Mouse (Mus musculus) CH12F3 (cell line): ENCODE data around the gene Slc29a3.

Source experiments
- in situ Hi-C: fragments of 300-500 bp; cut with MboI; formaldehyde crosslinking; loops from 2 replicates; pipeline ENCODE4 v1.14.3; 2020; ENCODE audit warnings: low sequenced_read_pairs

The Slc29a3 gene

GRCm38 (mm10) chr10:60752040-60753020 is at the start of gene Slc29a3:
Gene Slc29a3, minus strand, starts transcription at chr10:60752794.
- in situ Hi-C loops: loop anchor here (5.0 to 10.0 kb wide), 3 partner anchors 218 to 448 kb away; no protein-coding TSS in a partner anchor

- in situ Hi-C loops: no loop called here
Observed at GRCm38 (mm10) chr10:60801898-60802412, 49.4 kb upstream of the Slc29a3 start.

GRCm38 (mm10) chr10:60801168-60801897 is 48.7 kb upstream of the Slc29a3 start:
- in situ Hi-C loops: no loop called here

GRCm38 (mm10) chr10:60800295-60801167 is 47.9 kb upstream of the Slc29a3 start:
- in situ Hi-C loops: no loop called here

GRCm38 (mm10) chr10:60797682-60798422 is 45.3 kb upstream of the Slc29a3 start:
- in situ Hi-C loops: no loop called here

GRCm38 (mm10) chr10:60796474-60796873 is 43.9 kb upstream of the Slc29a3 start:
- in situ Hi-C loops: no loop called here

- in situ Hi-C loops: no loop called here
Observed at GRCm38 (mm10) chr10:60796028-60796427, 43.4 kb upstream of the Slc29a3 start.

- in situ Hi-C loops: no loop called here
Observed at GRCm38 (mm10) chr10:60794792-60795191, 42.2 kb upstream of the Slc29a3 start.

- in situ Hi-C loops: no loop called here
Observed at GRCm38 (mm10) chr10:60794374-60794773, 41.8 kb upstream of the Slc29a3 start.

GRCm38 (mm10) chr10:60792841-60793240 is 40.2 kb upstream of the Slc29a3 start:
- in situ Hi-C loops: no loop called here

GRCm38 (mm10) chr10:60792365-60792764 is 39.8 kb upstream of the Slc29a3 start:
- in situ Hi-C loops: no loop called here

- in situ Hi-C loops: no loop called here
Observed at GRCm38 (mm10) chr10:60790912-60791311, 38.3 kb upstream of the Slc29a3 start.

- in situ Hi-C loops: no loop called here
Observed at GRCm38 (mm10) chr10:60787303-60788074, 34.9 kb upstream of the Slc29a3 start.

- in situ Hi-C loops: loop anchor here (5.0 kb wide), 1 partner anchor 269 kb away; no protein-coding TSS in a partner anchor
Observed at GRCm38 (mm10) chr10:60783608-60784007, 31.0 kb upstream of the Slc29a3 start.

- in situ Hi-C loops: loop anchor here (5.0 kb wide), 1 partner anchor 273 kb away; no protein-coding TSS in a partner anchor
Observed at GRCm38 (mm10) chr10:60779628-60780027, 27.0 kb upstream of the Slc29a3 start.

GRCm38 (mm10) chr10:60778542-60778941 is 25.9 kb upstream of the Slc29a3 start:
- in situ Hi-C loops: no loop called here

- in situ Hi-C loops: no loop called here
Observed at GRCm38 (mm10) chr10:60775473-60775872, 22.9 kb upstream of the Slc29a3 start.

- in situ Hi-C loops: no loop called here
Observed at GRCm38 (mm10) chr10:60774616-60775015, 22.0 kb upstream of the Slc29a3 start.

- in situ Hi-C loops: no loop called here
Observed at GRCm38 (mm10) chr10:60770855-60771254, 18.3 kb upstream of the Slc29a3 start.
